Mouse (Mus musculus) stomach, postnatal 0 days (tissue): ENCODE measurements around the gene Lingo2.

Experiments used
- CTCF ChIP-seq: IDR thresholded peaks from 2 replicates; pipeline ENCODE4 v1.5.1; 2016; ENCODE audit warnings: antibody characterized with exemption, low read depth, mild to moderate bottlenecking, moderate library complexity
- EP300 ChIP-seq: optimal IDR thresholded peaks from 2 replicates; pipeline ENCODE3; 2016; ENCODE audit warnings: antibody characterized with exemption

DNA sequence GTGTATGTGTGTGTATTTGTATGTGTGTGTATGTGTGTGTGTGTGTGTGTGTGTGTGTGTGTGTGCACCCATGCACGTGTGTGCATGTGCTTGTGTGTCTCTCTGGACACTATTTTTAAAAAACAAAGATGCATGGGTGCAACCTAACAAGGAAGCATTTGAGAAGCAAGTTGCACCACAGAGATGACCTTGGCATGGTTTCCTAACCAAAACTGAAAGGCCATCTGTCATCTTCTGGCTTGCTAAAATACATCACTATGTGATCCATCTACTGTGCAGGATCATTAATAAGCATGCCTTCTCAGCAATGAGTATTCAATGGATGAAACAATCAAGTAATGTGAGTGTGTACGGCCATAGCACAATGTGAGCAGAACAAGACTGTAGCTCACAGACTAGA lies 597.1 kb downstream of the Lingo2 start:
- TF ChIP-seq CTCF: no peak
- TF ChIP-seq EP300: no peak
